ENCODE assay signal across 8 mouse cellular contexts in genomic region chr9:57261913-57262794, GRCm38 (mm10). TPM values are rescaled to one million over a fixed set of nuclear protein-coding genes. Genes with fewer than 3 reads are reported as not detected.
A peak's percentile ranks its signal among the peaks of the same experiment; 100 is the strongest.
DNase-seq lines count a peak whose midpoint lies in the region; ATAC-seq lines count a peak whose summit lies in the region.

TSS of gene 1700017B05Rik (minus strand) at chr9:57262612.

- peak; percentile 25 for ATAC-seq in megakaryocyte-erythroid progenitor cell, adult 5-6 weeks (replicated peaks; ENCODE audit: low FRiP score, low TSS enrichment, poor library complexity, severe bottlenecking)

- DNase-seq in adrenal gland, adult (ENCODE audit: inconsistent age in 2 of 2, low spot score in 1 of 2): peak; percentile 85 to 94
- peak; percentile 55 to 73 for DNase-seq in cerebellum, postnatal 4 days (ENCODE audit: low spot score in 2 of 2)
- DNase-seq in gastrocnemius, postnatal 10 days: peak; percentile 77
- peak; percentile 89 for DNase-seq in induced T-regulatory cell, adult 2 months (ENCODE audit: low read depth)
- peak; percentile 46 to 59 for DNase-seq in left cerebral cortex, postnatal 25 days (ENCODE audit: low spot score in 2 of 2)
- peak; percentile 63 to 66 for DNase-seq in right cerebral cortex, postnatal 10 days (ENCODE audit: low spot score in 2 of 2)
- DNase-seq in urinary bladder, postnatal 4 days (ENCODE audit: low spot score in 2 of 2): peak; percentile 75

- intact Hi-C loops in left cerebral cortex, postnatal 25 days (cut with DNase I): loop anchor here (1.0 kb wide), 1 partner anchor 171 kb away; no protein-coding TSS in a partner anchor

RNA-seq across cellular contexts. Expression of gene 1700017B05Rik, which starts in this region (rescaled TPM):
- 10 to 100 TPM; 10.2 to 12.8 TPM for total RNA-seq in gastrocnemius, postnatal 10 days (2021)
- 10 to 100 TPM; 15.8 to 16.2 TPM for total RNA-seq in left cerebral cortex, postnatal 25 days (2021)
- total RNA-seq in megakaryocyte-erythroid progenitor cell, adult 5-6 weeks (2014; fragmentation: Nextera tagmentation): 81.6 and 83.6 TPM in 2 replicates
- total RNA-seq in megakaryocyte-erythroid progenitor cell, adult 5-6 weeks (2017): 13.8 and 33.3 TPM in 2 replicates

Comparison
In these comparisons a context has a peak if more than half of its experiments do, and no peak if none do; other contexts are left out.
1. Peak in every context shown above with its lines: DNase-seq and ATAC-seq.